Mouse (Mus musculus) thymus, adult 2 months (tissue): ENCODE measurements around the gene Lefty1. TPM values are rescaled to one million over a fixed set of nuclear protein-coding genes. Genes with fewer than 3 reads are reported as not detected.

Experiments
- DNase-seq: peaks from one replicate; pipeline ENCODE4 v3.0.0; 2021
- H3K27ac ChIP-seq: fragments of 200-500 bp; 2 replicates; pipeline ENCODE4 v1.5.1; 2012; ENCODE audit warnings: low read length, control low read depth; ENCODE audit not compliant: control insufficient read depth, insufficient read depth
- H3K27me3 ChIP-seq: fragments of 200-500 bp; 2 replicates; pipeline ENCODE4 v1.6.1; 2012; ENCODE audit warnings: mild to moderate bottlenecking, low read length, moderate library complexity, mixed read lengths; ENCODE audit not compliant: control insufficient read depth, insufficient read depth
- H3K36me3 ChIP-seq: fragments of 200-500 bp; 2 replicates; pipeline ENCODE4 v1.6.1; 2012; ENCODE audit warnings: mild to moderate bottlenecking, low read length, moderate library complexity; ENCODE audit not compliant: control insufficient read depth, insufficient read depth
- H3K4me1 ChIP-seq: fragments of 200-500 bp; replicated peaks from 2 replicates; pipeline ENCODE4 v1.6.1; 2012; ENCODE audit warnings: low read length; ENCODE audit not compliant: control insufficient read depth, insufficient read depth
- H3K4me3 ChIP-seq: fragments of 200-500 bp; 2 replicates; pipeline ENCODE4 v1.5.1; 2012; ENCODE audit warnings: mild to moderate bottlenecking, low read length, control low read depth, moderate library complexity; ENCODE audit not compliant: control insufficient read depth, insufficient read depth
- CTCF ChIP-seq: fragments of 200-500 bp; IDR thresholded peaks from 2 replicates; pipeline ENCODE4 v1.5.1; 2012; ENCODE audit warnings: mild to moderate bottlenecking, control low read depth, low read length, moderate library complexity, borderline replicate concordance; ENCODE audit not compliant: control insufficient read depth, poor library complexity, insufficient read depth; ENCODE audit errors: extremely low read depth
- POLR2A ChIP-seq: fragments of 200-500 bp; IDR thresholded peaks from 2 replicates; pipeline ENCODE4 v1.6.1; 2012; ENCODE audit warnings: mild to moderate bottlenecking, low read length, control low read depth, moderate library complexity; ENCODE audit not compliant: control insufficient read depth, poor library complexity, insufficient read depth; ENCODE audit errors: extremely low read depth
- WGBS: fragments of 180-500 bp; shearing (Covaris S2); methylation state at CpG from one replicate; pipeline ENCODE4 v1.1.7; 2018; 5-methylcytosine and 5-hydroxymethylcytosine counted together
- polyA plus RNA-seq: library from polyadenylated mRNA; depleted of rRNA; stranded (reverse); fragments of >200 nt; gene quantifications from 2 replicates; pipeline ENCODE4 v1.2.3, GENCODE M21; 2012

The Lefty1 gene
- polyA plus RNA-seq, 1 experiment, result 6.0 TPM

DNA sequence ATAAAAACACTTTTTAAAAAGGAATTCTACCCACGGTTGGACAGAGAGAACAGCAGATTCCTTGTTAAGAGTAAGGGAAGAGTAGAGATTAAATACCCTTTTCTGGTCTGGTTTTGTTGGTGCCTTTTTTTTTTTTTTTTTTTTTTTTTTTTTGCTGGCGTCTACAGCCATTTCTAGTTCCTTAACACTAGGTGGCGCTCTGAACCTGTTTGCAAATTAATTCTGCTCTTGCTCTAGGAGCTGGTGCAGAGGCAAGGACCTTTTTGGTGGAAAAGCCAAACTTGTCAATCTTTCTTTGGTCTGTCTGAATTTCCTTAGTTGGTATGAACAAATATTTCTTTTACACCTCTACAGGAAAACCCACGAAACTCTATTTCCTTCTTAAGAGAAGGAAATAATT lies 33.7 kb upstream of the Lefty1 start:
- 0% methylated on average over 4 of the region's 4 CpGs for WGBS
- no peak for DNase-seq

GRCm38 (mm10) chr1:180902915-180903314 lies 31.9 kb upstream of the Lefty1 start:
- no peak for TF ChIP-seq POLR2A
- TF ChIP-seq CTCF, result no peak
- H3K36me3 ChIP-seq, result 0 out of 2 replicates have a peak, but pooled peaks cover 4% of the 10 kb centered on the region
- H3K27ac ChIP-seq, result no peak overlapping the region
- WGBS, result 76% methylated on average over 5 of the region's 5 CpGs
- no peaks in the 10 kb centered on the region for H3K27me3 ChIP-seq
- H3K4me3 ChIP-seq, result no peak overlapping the region
- no peak for DNase-seq
- peaks cover 9% of the 10 kb centered on the region for H3K4me1 ChIP-seq

More for the DNA sequence above, 33.7 kb upstream of the Lefty1 start:
- Histone ChIP-seq H3K4me3 (no peak overlapping the region), H3K27ac (no peak overlapping the region), H3K27me3 (no peaks in the 10 kb centered on the region), H3K4me1 (peaks cover 9% of the 10 kb centered on the region), H3K36me3 (no peaks in the 10 kb centered on the region)
- TF ChIP-seq CTCF (no peak), POLR2A (no peak)

DNA sequence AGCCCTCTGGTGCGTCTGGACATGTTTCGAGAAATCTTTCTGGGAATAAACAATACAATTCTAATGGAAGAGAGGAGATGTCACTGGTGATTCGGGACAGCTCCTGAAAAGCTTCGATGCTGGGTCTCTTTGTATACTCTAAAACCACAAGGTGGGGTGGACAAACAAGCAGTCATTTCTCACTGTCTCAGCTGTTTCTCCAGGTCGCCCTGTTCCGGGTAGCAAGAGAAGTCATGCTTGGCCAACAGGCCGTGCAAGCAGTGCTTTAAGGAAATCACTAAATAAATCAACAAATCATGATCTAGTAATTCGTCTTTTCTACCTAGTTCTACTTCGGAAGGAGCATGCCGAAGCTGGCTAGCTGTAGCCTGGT lies 31.2 kb upstream of the Lefty1 start:
- no peak for TF ChIP-seq POLR2A
- TF ChIP-seq CTCF, result no peak
- no peak for DNase-seq
- Histone ChIP-seq H3K4me1 (peaks cover 13% of the 10 kb centered on the region), H3K4me3 (no peak overlapping the region), H3K27me3 (no peaks in the 10 kb centered on the region), H3K27ac (peak overlapping the region; percentile 10; the same call in 1 of the 2 replicates), H3K36me3 (0 out of 2 replicates have a peak, but pooled peaks cover 4% of the 10 kb centered on the region)
- WGBS, result 30% methylated on average over 10 of the region's 10 CpGs

DNA sequence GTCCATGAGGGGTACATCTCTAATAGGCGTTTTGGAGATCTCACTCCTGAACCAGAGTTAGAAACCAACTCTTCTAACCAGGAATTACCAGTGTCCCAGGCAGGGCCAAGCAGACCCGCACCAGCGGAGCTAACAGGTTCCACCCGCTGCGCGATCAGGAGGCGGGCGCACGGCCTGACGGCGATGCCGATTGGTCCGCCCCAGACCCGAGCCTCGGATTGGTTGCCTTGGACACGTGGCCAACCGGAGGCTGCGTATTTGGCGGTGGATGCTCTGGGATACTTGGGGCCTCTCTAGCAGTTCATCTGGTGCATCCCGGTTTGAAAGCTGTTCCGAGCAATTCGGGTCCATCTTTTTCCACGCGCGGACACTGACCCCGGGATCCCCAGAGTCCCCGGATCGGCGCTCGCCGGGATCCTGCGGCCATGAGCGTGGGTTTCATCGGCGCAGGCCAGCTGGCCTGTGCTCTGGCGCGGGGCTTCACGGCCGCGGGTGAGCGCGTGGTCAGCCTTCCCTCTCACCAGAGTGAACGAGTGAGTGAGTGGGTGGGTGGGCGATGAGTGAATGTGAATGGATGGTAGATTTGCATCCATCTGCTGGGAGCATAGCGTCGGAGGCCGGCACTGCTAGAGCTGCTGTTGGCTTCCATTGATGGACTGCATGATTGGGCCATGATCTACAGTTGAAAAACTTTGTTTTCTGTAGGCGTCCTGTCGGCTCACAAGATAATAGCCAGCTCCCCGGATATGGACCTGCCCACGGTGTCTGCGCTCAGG lies 30.6 kb upstream of the Lefty1 start, which contains the start of gene Pycr2:
Pycr2 (plus strand) TSS at position 255 of the 776 bp plus-strand sequence.
- DNase-seq, result peak; percentile 94
- peaks cover 13% of the 10 kb centered on the region for H3K4me1 ChIP-seq
- peak within 1 kb of the TSS; percentile 85 for H3K4me3 ChIP-seq
- H3K27ac ChIP-seq, result peak within 1 kb of the TSS; percentile 10; the same call in 1 of the 2 replicates
- WGBS, result under 1% methylated on average over 52 of the region's 52 CpGs
- TF ChIP-seq POLR2A, result no peak
- no peak for TF ChIP-seq CTCF
- H3K27me3 ChIP-seq, result no peaks in the 10 kb centered on the region
- H3K36me3 ChIP-seq, result 0 out of 2 replicates have a peak, but pooled peaks cover 4% of the 10 kb centered on the region

DNA sequence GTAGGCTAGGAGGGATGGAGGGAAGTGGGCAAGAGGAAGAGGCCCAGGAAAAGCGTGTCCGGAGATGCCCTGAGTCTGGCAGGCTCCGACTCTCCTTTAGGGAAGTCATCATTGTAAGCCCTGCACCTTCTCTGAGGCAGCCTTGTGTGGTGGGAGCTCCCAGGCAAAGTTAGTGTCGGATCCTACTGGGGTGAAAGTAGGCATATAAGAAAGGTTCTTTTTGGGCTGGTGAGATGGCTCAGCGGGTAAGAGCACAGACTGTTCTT lies 30.1 kb upstream of the Lefty1 start:
- WGBS, result 1% methylated on average over 5 of the region's 5 CpGs
- no peak for DNase-seq
- H3K27me3 ChIP-seq, result no peaks in the 10 kb centered on the region
- 0 out of 2 replicates have a peak, but pooled peaks cover 4% of the 10 kb centered on the region for H3K36me3 ChIP-seq
- peak overlapping the region; percentile 4; the same call in 1 of the 2 replicates for H3K27ac ChIP-seq
- peak overlapping the region; percentile 85 for H3K4me3 ChIP-seq
- TF ChIP-seq CTCF, result no peak
- TF ChIP-seq POLR2A, result no peak
- H3K4me1 ChIP-seq, result peaks cover 13% of the 10 kb centered on the region

DNA sequence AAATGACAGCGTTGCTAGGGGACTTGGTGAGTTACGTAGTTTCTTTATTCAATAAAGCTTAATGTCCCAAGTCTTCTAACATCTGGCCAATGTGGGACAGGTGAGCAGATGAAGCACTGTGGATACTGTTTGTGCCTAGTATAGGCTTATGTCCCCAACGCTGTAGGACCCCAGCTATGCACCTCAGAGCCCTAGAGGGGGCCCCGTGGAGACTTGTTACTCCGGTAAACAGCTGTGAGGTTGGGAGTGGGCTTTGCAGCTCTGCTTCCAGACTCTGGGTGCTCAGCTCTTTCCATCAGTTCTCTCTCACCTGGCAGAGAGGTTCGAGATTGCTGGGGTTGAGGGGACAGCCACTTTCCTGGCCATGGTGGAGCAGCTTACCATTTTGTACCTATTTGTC lies 29.5 kb upstream of the Lefty1 start:
- Histone ChIP-seq H3K4me3 (peak overlapping the region; percentile 27), H3K27me3 (no peaks in the 10 kb centered on the region), H3K27ac (no peak overlapping the region), H3K4me1 (peaks cover 13% of the 10 kb centered on the region), H3K36me3 (0 out of 2 replicates have a peak, but pooled peaks cover 4% of the 10 kb centered on the region)
- TF ChIP-seq POLR2A (no peak), CTCF (no peak)
- 78% methylated on average over 6 of the region's 6 CpGs for WGBS
- DNase-seq, result no peak

- Histone ChIP-seq H3K4me3 (peak overlapping the region; percentile 27), H3K27me3 (no peaks in the 10 kb centered on the region), H3K27ac (peak overlapping the region; percentile 72; the same call in 1 of the 2 replicates), H3K36me3 (0 out of 2 replicates have a peak, but pooled peaks cover 4% of the 10 kb centered on the region), H3K4me1 (peaks cover 15% of the 10 kb centered on the region)
- TF ChIP-seq CTCF (no peak), POLR2A (no peak)
- WGBS, result 95% methylated on average over 17 of the region's 17 CpGs
- DNase-seq, result no peak
These were observed 28.9 kb upstream of the Lefty1 start for GRCm38 (mm10) chr1:180905876-180906275.
